Mouse (Mus musculus): ENCODE data around the gene Cnpy3. TPM values are rescaled to one million over a fixed set of nuclear protein-coding genes. Genes with fewer than 3 reads are reported as not detected.

Gene Cnpy3
- polyA plus RNA-seq, 1 experiment from 2014 or later, result 60.8 TPM

GRCm38 (mm10) chr17:46691390-46691789, 60.6 kb downstream of the Cnpy3 start:
- Histone ChIP-seq H3K4me3 (ENCODE audit: low read depth, low read length) (no peak overlapping the region), H3K4me2 (no peak overlapping the region), H3K4me1 (replicated peaks; ENCODE audit: control insufficient read depth, insufficient read depth, low read length) (peaks cover 5% of the 10 kb centered on the region; the same call in 1 of the 2 replicates), H3K9ac (ENCODE audit: low read depth, low read length) (no peak overlapping the region), H3K9me3 (ENCODE audit: control insufficient read depth, low read length) (no peaks in the 10 kb centered on the region), H3K27ac (ENCODE audit: low read depth, low read length) (peak overlapping the region; percentile 11; the same call in 1 of the 2 replicates), H3K27me3 (replicated peaks; ENCODE audit: control insufficient read depth, insufficient read depth, low read length) (no peaks in the 10 kb centered on the region), H3K36me3 (ENCODE audit: control insufficient read depth, insufficient read depth, low read length) (peaks cover 8% of the 10 kb centered on the region)
- WGBS, result 86% methylated on average over 2 of the region's 2 CpGs
- DNase-seq (ENCODE audit: low spot score) (no peak), ATAC-seq (replicated peaks; ENCODE audit: low FRiP score) (no peak)

GRCm38 (mm10) chr17:46690665-46691064, 61.3 kb downstream of the Cnpy3 start:
- H3K4me3 ChIP-seq (ENCODE audit: low read depth, low read length), result no peak overlapping the region
- peaks cover 5% of the 10 kb centered on the region; the same call in 1 of the 2 replicates for H3K4me1 ChIP-seq (replicated peaks; ENCODE audit: control insufficient read depth, insufficient read depth, low read length)
- ATAC-seq (replicated peaks; ENCODE audit: low FRiP score) (peak; percentile 82), DNase-seq (ENCODE audit: low spot score) (no peak)
- no peaks in the 10 kb centered on the region for H3K27me3 ChIP-seq (replicated peaks; ENCODE audit: control insufficient read depth, insufficient read depth, low read length)
- H3K9ac ChIP-seq (ENCODE audit: low read depth, low read length), result no peak overlapping the region
- H3K9me3 ChIP-seq (ENCODE audit: control insufficient read depth, low read length), result no peaks in the 10 kb centered on the region
- H3K4me2 ChIP-seq, result peak overlapping the region; percentile 26; the same call in 1 of the 2 replicates
- WGBS, result 56% methylated on average over 12 of the region's 12 CpGs
- H3K36me3 ChIP-seq (ENCODE audit: control insufficient read depth, insufficient read depth, low read length), result peaks cover 15% of the 10 kb centered on the region
- peak overlapping the region; percentile 11; the same call in 1 of the 2 replicates for H3K27ac ChIP-seq (ENCODE audit: low read depth, low read length)

GRCm38 (mm10) chr17:46685913-46686312, 66.1 kb downstream of the Cnpy3 start:
- peaks cover 11% of the 10 kb centered on the region for H3K4me1 ChIP-seq (replicated peaks; ENCODE audit: control insufficient read depth, insufficient read depth, low read length)
- no peaks in the 10 kb centered on the region for H3K27me3 ChIP-seq (replicated peaks; ENCODE audit: control insufficient read depth, insufficient read depth, low read length)
- no peak overlapping the region for H3K27ac ChIP-seq (ENCODE audit: low read depth, low read length)
- no peak overlapping the region for H3K4me2 ChIP-seq
- peaks cover 40% of the 10 kb centered on the region for H3K36me3 ChIP-seq (ENCODE audit: control insufficient read depth, insufficient read depth, low read length)
- no peak for DNase-seq (ENCODE audit: low spot score)
- no peak for ATAC-seq (replicated peaks; ENCODE audit: low FRiP score)
- H3K9ac ChIP-seq (ENCODE audit: low read depth, low read length), result no peak overlapping the region
- H3K9me3 ChIP-seq (ENCODE audit: control insufficient read depth, low read length), result no peaks in the 10 kb centered on the region
- 90% methylated on average over 6 of the region's 6 CpGs for WGBS
- H3K4me3 ChIP-seq (ENCODE audit: low read depth, low read length), result no peak overlapping the region

Other genes with a start within 250 kb of the Cnpy3 start
- 1.1 and 1.2 TPM in 2 replicates for gene Cul9, start 205.8 kb downstream of the Cnpy3 start, polyA plus RNA-seq (2014; fragmentation: Nextera tagmentation; extraction: Ambion mirVana)
- 5.6 and 9.2 TPM in 2 replicates for gene Srf, start 196.0 kb downstream of the Cnpy3 start, polyA plus RNA-seq (2014; fragmentation: Nextera tagmentation; extraction: Ambion mirVana)
- gene Ptk7, start 122.7 kb downstream of the Cnpy3 start, polyA plus RNA-seq (2014; fragmentation: Nextera tagmentation; extraction: Ambion mirVana), result 24.5 and 24.7 TPM in 2 replicates
- gene Klc4, start 106.2 kb downstream of the Cnpy3 start, polyA plus RNA-seq (2014; fragmentation: Nextera tagmentation; extraction: Ambion mirVana), result 10.8 and 12.3 TPM in 2 replicates
- 151 and 165 TPM in 2 replicates for gene Mrpl2, start 106.0 kb downstream of the Cnpy3 start, polyA plus RNA-seq (2014; fragmentation: Nextera tagmentation; extraction: Ambion mirVana)
- 24.1 and 28.2 TPM in 2 replicates for gene Cul7, start 101.9 kb downstream of the Cnpy3 start, polyA plus RNA-seq (2014; fragmentation: Nextera tagmentation; extraction: Ambion mirVana)
- gene Rrp36, start 77.9 kb downstream of the Cnpy3 start, polyA plus RNA-seq (2014; fragmentation: Nextera tagmentation; extraction: Ambion mirVana), result 52.0 and 56.5 TPM in 2 replicates
- gene Mea1, start 73.4 kb downstream of the Cnpy3 start, polyA plus RNA-seq (2014; fragmentation: Nextera tagmentation; extraction: Ambion mirVana), result 119 and 121 TPM in 2 replicates
- 121 and 128 TPM in 2 replicates for gene Klhdc3, start 71.3 kb downstream of the Cnpy3 start, polyA plus RNA-seq (2014; fragmentation: Nextera tagmentation; extraction: Ambion mirVana)
- 73.9 and 80.4 TPM in 2 replicates for gene Ppp2r5d, start 47.1 kb downstream of the Cnpy3 start, polyA plus RNA-seq (2014; fragmentation: Nextera tagmentation; extraction: Ambion mirVana)
- gene Pex6, start 40.8 kb downstream of the Cnpy3 start, polyA plus RNA-seq (2014; fragmentation: Nextera tagmentation; extraction: Ambion mirVana), result 19.9 and 20.5 TPM in 2 replicates
- gene Gnmt, start 23.0 kb downstream of the Cnpy3 start, polyA plus RNA-seq (2014; fragmentation: Nextera tagmentation; extraction: Ambion mirVana), result 6.2 and 6.7 TPM in 2 replicates
- 0.94 and 1.0 TPM in 2 replicates for gene Ptcra, start 11.5 kb upstream of the Cnpy3 start, polyA plus RNA-seq (2014; fragmentation: Nextera tagmentation; extraction: Ambion mirVana)
- gene 2310039H08Rik, start 20.4 kb upstream of the Cnpy3 start, polyA plus RNA-seq (2014; fragmentation: Nextera tagmentation; extraction: Ambion mirVana), result 76.6 and 82.5 TPM in 2 replicates
- 195 and 201 TPM in 2 replicates for gene Rpl7l1, start 30.5 kb upstream of the Cnpy3 start, polyA plus RNA-seq (2014; fragmentation: Nextera tagmentation; extraction: Ambion mirVana)
- gene Bicral, start 106.3 kb upstream of the Cnpy3 start, polyA plus RNA-seq (2014; fragmentation: Nextera tagmentation; extraction: Ambion mirVana), result 6.3 and 7.4 TPM in 2 replicates
- gene Tbcc, start 138.5 kb upstream of the Cnpy3 start, polyA plus RNA-seq (2014; fragmentation: Nextera tagmentation; extraction: Ambion mirVana), result 43.5 and 43.7 TPM in 2 replicates
- gene Prph2, start 158.2 kb upstream of the Cnpy3 start, polyA plus RNA-seq (2014; fragmentation: Nextera tagmentation; extraction: Ambion mirVana), result not detected in 2 replicates